ENCODE assay signal across 8 mouse cellular contexts in the genomic region with DNA sequence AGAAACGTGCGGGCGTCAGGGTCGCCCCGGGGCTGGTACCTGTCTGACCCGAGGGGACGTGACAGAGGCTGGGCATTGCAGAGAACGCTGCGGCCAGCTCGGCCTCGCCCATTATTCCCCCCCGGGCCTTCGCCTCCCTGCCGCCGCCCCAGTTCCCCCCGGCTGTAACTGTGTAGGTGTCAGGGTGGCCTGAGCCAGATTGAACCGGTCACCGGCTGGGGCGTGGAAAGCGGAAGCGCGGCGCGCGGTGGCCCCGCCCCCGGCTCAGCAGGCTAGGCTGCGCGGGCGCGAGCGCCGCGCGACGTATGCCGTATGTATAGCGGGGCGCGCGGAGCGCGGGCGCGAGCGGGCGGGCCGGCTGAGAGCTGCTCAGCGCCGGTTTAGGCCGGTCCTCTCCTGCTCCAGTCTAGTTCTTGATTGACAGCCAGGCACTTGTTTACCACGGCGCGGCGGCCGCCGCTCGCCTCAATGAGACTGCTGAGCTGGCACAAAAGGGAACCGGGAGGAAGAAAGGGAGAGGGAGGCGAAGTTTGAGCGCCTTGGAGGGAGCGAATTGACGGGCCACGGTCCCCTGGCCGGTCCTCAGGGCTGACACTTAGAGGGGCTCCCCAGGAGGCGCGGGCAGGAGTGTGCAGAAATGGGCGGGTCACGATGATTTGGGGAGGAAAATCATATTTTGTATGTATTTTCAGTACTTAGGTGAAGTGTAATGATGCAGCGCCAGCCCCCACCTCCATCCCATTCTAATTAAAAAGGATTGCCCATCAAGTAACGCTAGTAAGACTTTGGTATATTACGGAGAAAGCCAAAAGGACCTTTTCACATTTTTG. TPM values are rescaled to one million over a fixed set of nuclear protein-coding genes. Genes with fewer than 3 reads are reported as not detected.
DNase-seq lines count a peak whose midpoint lies in the region; ATAC-seq and TF ChIP-seq lines count a peak whose summit lies in the region.

No protein-coding gene starts in this region.

- intact Hi-C loops in heart, adult 2 months (cut with DNase I): no loop called here

- peaks cover 19% of the 10 kb centered on the region for H3K36me3 ChIP-seq in embryonic facial prominence, embryonic 13.5 days
- H3K36me3 ChIP-seq in heart, adult 2 months (ENCODE audit: control insufficient read depth, insufficient read depth, low read length): peaks cover 14% of the 10 kb centered on the region
- H3K36me3 ChIP-seq in kidney, adult 2 months (ENCODE audit: control insufficient read depth, insufficient read depth, low read length): peaks cover 13% of the 10 kb centered on the region
- peaks cover 25% of the 10 kb centered on the region for H3K36me3 ChIP-seq in limb, embryonic 12.5 days
- peaks cover 25% of the 10 kb centered on the region for H3K36me3 ChIP-seq in midbrain, embryonic 14.5 days (ENCODE audit: control insufficient read depth, insufficient read depth, low read length)

- peak overlapping the region; percentile 99 for H3K9ac ChIP-seq in embryonic facial prominence, embryonic 13.5 days
- H3K9ac ChIP-seq in heart, adult 2 months (ENCODE audit: low read depth, low read length): peak overlapping the region; percentile 91
- H3K9ac ChIP-seq in limb, embryonic 12.5 days (replicated peaks): peak overlapping the region; percentile 99
- peak overlapping the region; percentile 100 for H3K9ac ChIP-seq in midbrain, embryonic 14.5 days (replicated peaks; ENCODE audit: low read length)

- peak; percentile 26; the same call in 1 of the 2 replicates for TF ChIP-seq POLR2A in heart, adult 2 months (IDR thresholded peaks at IDR 0.05; ENCODE audit: insufficient read depth, low read depth, low read length)
- TF ChIP-seq POLR2A in kidney, adult 2 months (IDR thresholded peaks at IDR 0.05; ENCODE audit: low read depth, low read length): no peak

- peak; percentile 96 for DNase-seq in 416B (ENCODE audit: low read depth)
- peak; percentile 81 to 84 for DNase-seq in adrenal gland, postnatal 4 days (ENCODE audit: low spot score in 2 of 2)
- DNase-seq in heart, adult 2 months: peak; percentile 94 to 96
- DNase-seq in kidney, adult 2 months: peak; percentile 96
- peak; percentile 100 for DNase-seq in midbrain, embryonic 14.5 days
- peak; percentile 97 for DNase-seq in spleen, adult 12 weeks (ENCODE audit: low spot score)

- H3K4me2 ChIP-seq in embryonic facial prominence, embryonic 13.5 days: peak overlapping the region; percentile 59
- peak overlapping the region; percentile 58 for H3K4me2 ChIP-seq in limb, embryonic 12.5 days
- peak overlapping the region; percentile 71 for H3K4me2 ChIP-seq in midbrain, embryonic 14.5 days (ENCODE audit: low read length)

- no peaks in the 10 kb centered on the region for H3K79me2 ChIP-seq in heart, adult 2 months (replicated peaks; ENCODE audit: control insufficient read depth, insufficient read depth, low read length)

- under 1% methylated on average over 71 of the region's 72 CpGs for WGBS in embryonic facial prominence, embryonic 13.5 days
- under 1% methylated on average over 72 of the region's 72 CpGs for WGBS in heart, adult 2 months
- under 1% methylated on average over 72 of the region's 72 CpGs for WGBS in kidney, adult 2 months
- under 1% methylated on average over 72 of the region's 72 CpGs for WGBS in limb, embryonic 12.5 days
- under 1% methylated on average over 72 of the region's 72 CpGs for WGBS in midbrain, embryonic 14.5 days

- no peaks in the 10 kb centered on the region for H3K27me3 ChIP-seq in embryonic facial prominence, embryonic 13.5 days
- H3K27me3 ChIP-seq in heart, adult 2 months (ENCODE audit: control insufficient read depth, insufficient read depth, low read length): no peaks in the 10 kb centered on the region; the same call in 1 of the 2 replicates
- H3K27me3 ChIP-seq in kidney, adult 2 months (replicated peaks; ENCODE audit: control insufficient read depth, insufficient read depth, low read length): no peaks in the 10 kb centered on the region
- no peaks in the 10 kb centered on the region for H3K27me3 ChIP-seq in limb, embryonic 12.5 days
- H3K27me3 ChIP-seq in midbrain, embryonic 14.5 days (ENCODE audit: control insufficient read depth, insufficient read depth, low read length): no peaks in the 10 kb centered on the region

- peak; percentile 30; the same call in 1 of the 2 replicates for TF ChIP-seq EP300 in heart, adult 2 months (IDR thresholded peaks at IDR 0.05; ENCODE audit: insufficient read depth, low read depth, low read length)

- peak overlapping the region; percentile 86 for H3K4me3 ChIP-seq in embryonic facial prominence, embryonic 13.5 days
- peak overlapping the region; percentile 86 for H3K4me3 ChIP-seq in heart, adult 2 months
- H3K4me3 ChIP-seq in kidney, adult 2 months (ENCODE audit: insufficient read depth, low read depth, low read length): peak overlapping the region; percentile 86
- H3K4me3 ChIP-seq in limb, embryonic 12.5 days (replicated peaks): peak overlapping the region; percentile 77
- peak overlapping the region; percentile 98 for H3K4me3 ChIP-seq in midbrain, embryonic 14.5 days (replicated peaks; ENCODE audit: low read depth, low read length)

- TF ChIP-seq CTCF in heart, adult 2 months (IDR thresholded peaks at IDR 0.05): no peak
- no peak for TF ChIP-seq CTCF in kidney, adult 2 months (conservative IDR thresholded peaks at IDR 0.05; ENCODE audit: insufficient read depth, insufficient read length, low read depth, low read length)

- peak; percentile 94 for ATAC-seq in embryonic facial prominence, embryonic 13.5 days (ENCODE audit: insufficient number of reproducible peaks, insufficient read depth, low FRiP score, low TSS enrichment, low read depth)
- peak; percentile 96 for ATAC-seq in limb, embryonic 12.5 days (ENCODE audit: insufficient number of reproducible peaks, insufficient read depth, low FRiP score, low TSS enrichment, low read depth)
- peak; percentile 91 for ATAC-seq in midbrain, embryonic 14.5 days (ENCODE audit: low FRiP score, low TSS enrichment)

- H3K27ac ChIP-seq in embryonic facial prominence, embryonic 13.5 days: peak overlapping the region; percentile 100
- peak overlapping the region; percentile 97 for H3K27ac ChIP-seq in heart, adult 2 months
- H3K27ac ChIP-seq in kidney, adult 2 months (ENCODE audit: insufficient read depth, low read depth, low read length): peak overlapping the region; percentile 98
- peak overlapping the region; percentile 100 for H3K27ac ChIP-seq in limb, embryonic 12.5 days
- peak overlapping the region; percentile 100 for H3K27ac ChIP-seq in midbrain, embryonic 14.5 days (replicated peaks; ENCODE audit: low read depth, low read length)

- H3K9me3 ChIP-seq in embryonic facial prominence, embryonic 13.5 days: no peaks in the 10 kb centered on the region
- no peaks in the 10 kb centered on the region for H3K9me3 ChIP-seq in limb, embryonic 12.5 days
- no peaks in the 10 kb centered on the region for H3K9me3 ChIP-seq in midbrain, embryonic 14.5 days (ENCODE audit: control insufficient read depth, low read length)

- no peaks in the 10 kb centered on the region for H3K4me1 ChIP-seq in embryonic facial prominence, embryonic 13.5 days
- H3K4me1 ChIP-seq in heart, adult 2 months (ENCODE audit: control insufficient read depth, insufficient read depth, low read length): peaks cover 2% of the 10 kb centered on the region
- peaks cover 3% of the 10 kb centered on the region; the same call in 1 of the 2 replicates for H3K4me1 ChIP-seq in kidney, adult 2 months (ENCODE audit: control insufficient read depth, insufficient read depth, low read length)
- H3K4me1 ChIP-seq in limb, embryonic 12.5 days (replicated peaks): no peaks in the 10 kb centered on the region; the same call in 1 of the 2 replicates
- H3K4me1 ChIP-seq in midbrain, embryonic 14.5 days (ENCODE audit: control insufficient read depth, insufficient read depth, low read length): peaks cover 9% of the 10 kb centered on the region

RNA-seq across cellular contexts. Expression of gene Arrdc3, which starts 2.9 kb away (rescaled TPM):
- total RNA-seq in adrenal gland, postnatal 4 days (2021): 100 to 1,000 TPM; 146 to 159 TPM
- polyA plus RNA-seq in embryonic facial prominence, embryonic 13.5 days (2015; fragmentation: Nextera tagmentation; extraction: Ambion mirVana): 52.8 and 58.2 TPM in 2 replicates
- total RNA-seq in heart, adult 2 months (2021): 10 to 100 TPM; 29.3 to 30.5 TPM
- polyA plus RNA-seq in heart, adult 2 months (2012; rRNA removed): 25.8 and 48.4 TPM in 2 replicates
- polyA plus RNA-seq in kidney, adult 2 months (2012; rRNA removed): 41.9 and 47.5 TPM in 2 replicates
- polyA plus RNA-seq in limb, embryonic 12.5 days (2016; fragmentation: Nextera tagmentation; extraction: Ambion mirVana): 94.9 and 102 TPM in 2 replicates
- 39.3 and 80.6 TPM in 2 replicates for polyA plus RNA-seq in midbrain, embryonic 14.5 days (2014; fragmentation: Nextera tagmentation; extraction: Ambion mirVana)

Comparison
In these comparisons a context has a peak if more than half of its experiments do, and no peak if none do; other contexts are left out.
1. Peak in every context shown above with its lines: DNase-seq, ATAC-seq, H3K4me3 ChIP-seq and H3K27ac ChIP-seq.